Mouse (Mus musculus) stomach, postnatal 0 days (tissue): ENCODE results near the gene Mapk11.

Experiments used
- CTCF ChIP-seq: IDR thresholded peaks from 2 replicates; pipeline ENCODE4 v1.5.1; 2016; ENCODE audit warnings: antibody characterized with exemption, low read depth, mild to moderate bottlenecking, moderate library complexity
- EP300 ChIP-seq: optimal IDR thresholded peaks from 2 replicates; pipeline ENCODE3; 2016; ENCODE audit warnings: antibody characterized with exemption

GRCm38 (mm10) chr15:89177121-89177520 is 27.7 kb upstream of the Mapk11 start:
- TF ChIP-seq CTCF (no peak), EP300 (no peak)
